Mouse (Mus musculus) embryonic facial prominence, embryonic 15.5 days (tissue): ENCODE measurements at regions not wholly inside any gene's neighbourhood (a gene's known extent, or its start where the extent isn't known, plus 50 kb on each side); places are given as distances from the start of the nearest gene placed in this dataset.

Experiments
- ATAC-seq: fragments of 200-750 bp; cut with Nextera tagmentation; 2 replicates; pipeline ENCODE4 v1.8.0; 2017; ENCODE audit warnings: low read depth, moderate TSS enrichment; ENCODE audit not compliant: insufficient number of reproducible peaks, low FRiP score, low TSS enrichment
- H3K27ac ChIP-seq: fragments of 300-500 bp; sonication (generic); replicated peaks from 2 replicates; pipeline ENCODE4 v1.5.1; 2015; ENCODE audit warnings: mild to moderate bottlenecking, inconsistent platforms
- H3K27me3 ChIP-seq: fragments of 300-500 bp; sonication (generic); 2 replicates; pipeline ENCODE4 v1.6.1; 2015; ENCODE audit warnings: inconsistent platforms
- H3K36me3 ChIP-seq: fragments of 300-500 bp; sonication (generic); 2 replicates; pipeline ENCODE4 v1.6.1; 2015; ENCODE audit warnings: mild to moderate bottlenecking, inconsistent platforms
- H3K4me1 ChIP-seq: fragments of 300-500 bp; sonication (generic); 2 replicates; pipeline ENCODE4 v1.6.1; 2015; ENCODE audit warnings: inconsistent platforms
- H3K4me2 ChIP-seq: fragments of 300-500 bp; sonication (generic); replicated peaks from 2 replicates; pipeline ENCODE4 v1.6.1; 2015; ENCODE audit warnings: mild to moderate bottlenecking, inconsistent platforms
- H3K4me3 ChIP-seq: fragments of 300-500 bp; sonication (generic); replicated peaks from 2 replicates; pipeline ENCODE4 v1.5.1; 2015; ENCODE audit warnings: mild to moderate bottlenecking, inconsistent platforms
- H3K9ac ChIP-seq: fragments of 300-500 bp; sonication (generic); 2 replicates; pipeline ENCODE4 v1.6.1; 2015; ENCODE audit warnings: inconsistent platforms
- H3K9me3 ChIP-seq: fragments of 300-500 bp; sonication (generic); replicated peaks from 2 replicates; pipeline ENCODE4 v1.6.1; 2016; ENCODE audit warnings: inconsistent platforms
- WGBS: fragments of 180-500 bp; shearing (Covaris S2); methylation state at CpG from one replicate; pipeline ENCODE4 v1.1.7; 2015; 5-methylcytosine and 5-hydroxymethylcytosine counted together

DNA sequence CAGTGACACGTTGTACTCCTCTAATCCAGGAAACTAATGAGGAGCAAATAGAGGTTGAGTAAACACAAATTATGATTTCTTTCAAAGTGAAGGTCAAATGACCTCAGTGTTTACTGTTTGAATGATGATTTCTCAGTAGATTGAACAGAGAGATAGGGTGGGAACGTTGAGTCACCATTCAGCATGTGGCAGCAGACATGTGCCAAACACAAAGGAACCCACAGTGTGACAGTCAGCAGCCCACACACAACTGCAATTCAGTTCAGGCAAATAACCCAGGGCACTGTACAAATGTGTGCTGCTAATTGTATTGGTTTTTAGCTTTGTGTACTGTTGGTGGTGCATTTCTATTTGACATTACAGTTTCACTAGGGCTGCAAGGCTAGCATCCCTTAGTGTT is 254.1 kb upstream of the Kirrel3 start:
- H3K4me1 ChIP-seq = no peaks in the 10 kb centered on the region
- no peak for ATAC-seq
- 34% methylated on average over 2 of the region's 2 CpGs for WGBS

DNA sequence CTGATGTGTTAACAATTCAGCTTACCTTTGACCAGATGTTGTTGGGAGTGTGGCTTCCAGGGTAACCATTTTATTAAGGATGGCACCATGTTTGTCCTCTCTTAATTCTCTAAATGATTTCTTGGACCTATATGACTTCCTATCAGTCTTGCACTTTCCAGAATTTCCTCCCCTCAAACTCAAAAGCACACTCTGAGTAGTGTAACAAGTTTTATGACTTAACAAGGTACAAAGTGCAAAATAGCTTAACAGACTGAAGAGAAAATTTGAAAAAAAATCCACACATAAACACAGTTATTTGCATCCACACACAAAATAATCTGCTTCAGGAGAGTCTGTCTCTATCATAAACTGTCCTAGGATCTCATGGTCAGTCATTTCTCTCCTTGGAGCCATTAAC is 251.0 kb upstream of the Kirrel3 start:
- Histone ChIP-seq H3K4me1 (no peaks in the 10 kb centered on the region), H3K4me2 (no peak overlapping the region), H3K9me3 (no peaks in the 10 kb centered on the region), H3K27me3 (no peaks in the 10 kb centered on the region), H3K9ac (no peak overlapping the region), H3K4me3 (no peak overlapping the region), H3K27ac (no peak overlapping the region), H3K36me3 (no peaks in the 10 kb centered on the region)
- ATAC-seq = no peak

More for the DNA sequence above, 254.1 kb upstream of the Kirrel3 start:
- Histone ChIP-seq H3K36me3 (no peaks in the 10 kb centered on the region), H3K9ac (no peak overlapping the region), H3K4me2 (no peak overlapping the region), H3K9me3 (no peaks in the 10 kb centered on the region), H3K27me3 (no peaks in the 10 kb centered on the region), H3K4me3 (no peak overlapping the region), H3K27ac (no peak overlapping the region)

DNA sequence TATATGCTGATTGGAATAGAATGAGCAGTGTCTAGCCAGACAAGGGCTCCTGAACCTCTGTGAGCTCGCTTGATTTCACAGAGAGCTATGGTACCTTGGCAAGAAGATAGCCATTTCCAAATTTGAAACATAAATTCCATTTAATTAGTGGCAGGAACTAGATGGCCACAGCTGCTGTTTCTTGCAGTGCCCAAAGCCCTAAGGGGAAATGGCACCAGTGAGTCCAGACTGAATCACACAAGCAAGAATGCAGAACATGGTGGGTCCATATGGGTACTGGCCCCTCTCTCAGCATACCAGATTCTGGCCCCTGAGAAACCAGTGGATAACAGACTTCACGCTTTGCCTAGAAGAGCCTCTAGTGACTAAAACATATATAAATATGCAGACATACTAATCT is 246.2 kb upstream of the Kirrel3 start:
- H3K9ac ChIP-seq = no peak overlapping the region
- H3K4me1 ChIP-seq = no peaks in the 10 kb centered on the region
- H3K4me3 ChIP-seq = no peak overlapping the region
- no peaks in the 10 kb centered on the region for H3K27me3 ChIP-seq
- H3K9me3 ChIP-seq = no peaks in the 10 kb centered on the region
- WGBS = 74% methylated on average over 2 of the region's 2 CpGs
- H3K27ac ChIP-seq = no peak overlapping the region
- H3K4me2 ChIP-seq = no peak overlapping the region
- no peak for ATAC-seq
- H3K36me3 ChIP-seq = no peaks in the 10 kb centered on the region

DNA sequence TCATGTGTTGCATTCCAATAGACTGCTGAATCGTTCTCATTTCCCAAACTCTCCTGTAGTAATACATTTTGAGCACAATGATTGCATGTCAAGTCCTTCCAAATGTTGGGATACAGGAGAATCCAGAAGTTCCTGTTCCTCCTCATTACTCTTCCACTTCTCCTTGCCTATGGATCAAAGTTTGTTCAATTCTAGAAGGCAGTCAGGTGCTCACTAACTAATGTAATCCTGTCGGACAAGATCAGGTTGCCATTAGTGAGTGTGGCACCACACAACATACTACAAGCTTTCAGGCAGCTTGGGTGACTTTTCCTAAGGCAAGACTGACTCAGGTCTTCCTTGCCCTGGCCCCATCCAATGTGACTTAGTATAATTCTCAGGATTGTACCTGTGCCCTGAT is 242.0 kb upstream of the Kirrel3 start:
- no peak overlapping the region for H3K4me3 ChIP-seq
- H3K9ac ChIP-seq = no peak overlapping the region
- WGBS = 79% methylated on average over 2 of the region's 2 CpGs
- H3K27ac ChIP-seq = no peak overlapping the region
- H3K4me1 ChIP-seq = no peaks in the 10 kb centered on the region
- H3K4me2 ChIP-seq = no peak overlapping the region
- H3K9me3 ChIP-seq = no peaks in the 10 kb centered on the region
- no peak for ATAC-seq
- H3K36me3 ChIP-seq = no peaks in the 10 kb centered on the region
- H3K27me3 ChIP-seq = no peaks in the 10 kb centered on the region

- no peak overlapping the region for H3K27ac ChIP-seq
- WGBS = 88% methylated on average over 5 of the region's 5 CpGs
- H3K4me3 ChIP-seq = no peak overlapping the region
- no peak overlapping the region for H3K9ac ChIP-seq
- no peaks in the 10 kb centered on the region for H3K27me3 ChIP-seq
- ATAC-seq = no peak
- no peaks in the 10 kb centered on the region for H3K9me3 ChIP-seq
- no peaks in the 10 kb centered on the region for H3K4me1 ChIP-seq
- H3K4me2 ChIP-seq = no peak overlapping the region
- H3K36me3 ChIP-seq = no peaks in the 10 kb centered on the region
Observed at GRCm38 (mm10) chr9:34244576-34244975, 241.1 kb upstream of the Kirrel3 start.

GRCm38 (mm10) chr9:34252796-34253195 is 232.9 kb upstream of the Kirrel3 start:
- no peaks in the 10 kb centered on the region for H3K9me3 ChIP-seq
- H3K4me2 ChIP-seq = no peak overlapping the region
- 51% methylated on average over 2 of the region's 2 CpGs for WGBS
- no peak for ATAC-seq
- H3K27me3 ChIP-seq = no peaks in the 10 kb centered on the region
- no peaks in the 10 kb centered on the region for H3K36me3 ChIP-seq
- H3K4me3 ChIP-seq = no peak overlapping the region
- H3K27ac ChIP-seq = no peak overlapping the region
- no peak overlapping the region for H3K9ac ChIP-seq
- H3K4me1 ChIP-seq = no peaks in the 10 kb centered on the region

DNA sequence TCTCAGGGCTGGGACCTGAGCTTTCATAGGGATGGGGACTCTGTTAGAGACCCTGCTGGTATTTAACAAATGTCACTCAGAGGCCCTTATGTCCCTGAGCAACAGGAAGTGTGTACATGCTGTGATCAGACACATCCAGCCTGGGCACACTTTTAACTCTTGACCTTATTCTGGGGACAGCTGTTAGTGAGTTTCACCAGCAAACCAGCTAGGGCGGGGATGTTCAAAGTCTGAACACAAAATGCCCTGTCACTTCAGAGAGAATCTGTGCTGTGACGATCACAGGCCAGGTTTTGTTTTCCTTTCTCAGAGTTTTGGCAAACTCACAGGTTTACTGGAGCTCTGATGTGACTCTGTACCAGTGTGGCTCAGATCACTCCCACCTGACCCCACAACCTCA is 227.2 kb upstream of the Kirrel3 start:
- no peaks in the 10 kb centered on the region for H3K27me3 ChIP-seq
- H3K9me3 ChIP-seq = no peaks in the 10 kb centered on the region
- ATAC-seq = no peak
- H3K36me3 ChIP-seq = no peaks in the 10 kb centered on the region
- WGBS = 43% methylated on average over 2 of the region's 2 CpGs
- H3K27ac ChIP-seq = no peak overlapping the region
- H3K4me2 ChIP-seq = no peak overlapping the region
- H3K4me1 ChIP-seq = no peaks in the 10 kb centered on the region
- H3K4me3 ChIP-seq = no peak overlapping the region
- no peak overlapping the region for H3K9ac ChIP-seq

GRCm38 (mm10) chr9:34278068-34278467 is 207.6 kb upstream of the Kirrel3 start:
- Histone ChIP-seq H3K27me3 (no peaks in the 10 kb centered on the region), H3K36me3 (no peaks in the 10 kb centered on the region), H3K4me1 (no peaks in the 10 kb centered on the region), H3K27ac (no peak overlapping the region), H3K4me2 (no peak overlapping the region), H3K9ac (no peak overlapping the region), H3K9me3 (no peaks in the 10 kb centered on the region), H3K4me3 (no peak overlapping the region)
- WGBS = 91% methylated on average over 5 of the region's 5 CpGs
- no peak for ATAC-seq

GRCm38 (mm10) chr9:34279386-34279785 is 206.3 kb upstream of the Kirrel3 start:
- H3K36me3 ChIP-seq = no peaks in the 10 kb centered on the region
- no peak overlapping the region for H3K4me3 ChIP-seq
- no peak overlapping the region for H3K9ac ChIP-seq
- H3K4me1 ChIP-seq = no peaks in the 10 kb centered on the region
- no peak for ATAC-seq
- H3K27me3 ChIP-seq = no peaks in the 10 kb centered on the region
- no peaks in the 10 kb centered on the region for H3K9me3 ChIP-seq
- no peak overlapping the region for H3K4me2 ChIP-seq
- WGBS = 70% methylated on average over 2 of the region's 2 CpGs
- no peak overlapping the region for H3K27ac ChIP-seq

GRCm38 (mm10) chr9:34279906-34280305 is 205.8 kb upstream of the Kirrel3 start:
- Histone ChIP-seq H3K4me1 (no peaks in the 10 kb centered on the region), H3K9ac (no peak overlapping the region), H3K9me3 (no peaks in the 10 kb centered on the region), H3K4me3 (no peak overlapping the region), H3K36me3 (no peaks in the 10 kb centered on the region), H3K27me3 (no peaks in the 10 kb centered on the region), H3K27ac (no peak overlapping the region), H3K4me2 (no peak overlapping the region)
- no peak for ATAC-seq
- 35% methylated on average over 2 of the region's 2 CpGs for WGBS

- no peak for ATAC-seq
- Histone ChIP-seq H3K4me1 (no peaks in the 10 kb centered on the region), H3K4me2 (no peak overlapping the region), H3K27ac (no peak overlapping the region), H3K27me3 (no peaks in the 10 kb centered on the region), H3K9ac (no peak overlapping the region), H3K9me3 (no peaks in the 10 kb centered on the region), H3K36me3 (no peaks in the 10 kb centered on the region), H3K4me3 (no peak overlapping the region)
- WGBS = 79% methylated on average over 11 of the region's 11 CpGs
Observed at GRCm38 (mm10) chr9:34280311-34281208, 205.1 kb upstream of the Kirrel3 start.

DNA sequence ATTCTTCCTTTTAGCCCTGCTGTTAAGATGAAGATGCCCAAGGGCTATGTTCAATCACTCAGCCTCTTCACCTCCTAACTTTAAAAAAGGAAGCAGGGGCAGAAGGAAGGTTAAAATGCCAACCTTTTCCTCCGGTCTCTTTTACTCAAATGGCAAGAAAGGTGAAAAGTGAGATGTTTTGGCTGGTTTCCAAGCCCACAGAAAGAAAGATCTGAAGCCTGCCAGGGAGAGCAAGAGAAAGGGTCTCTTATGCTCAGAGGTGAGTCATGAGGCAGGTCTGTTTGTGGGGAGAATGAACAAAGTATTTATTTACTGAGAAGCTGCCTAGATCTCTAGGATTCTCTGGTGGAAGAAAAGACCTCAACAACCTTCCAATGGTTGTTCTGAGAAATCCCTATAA is 162.1 kb upstream of the Kirrel3 start:
- WGBS = 13% methylated on average over 1 of the region's 1 CpGs
- H3K9ac ChIP-seq = no peak overlapping the region

More for the DNA sequence above, 162.1 kb upstream of the Kirrel3 start:
- H3K4me1 ChIP-seq = no peaks in the 10 kb centered on the region
- ATAC-seq = no peak
- H3K4me3 ChIP-seq = no peak overlapping the region
- no peak overlapping the region for H3K27ac ChIP-seq
- no peak overlapping the region for H3K4me2 ChIP-seq
- no peaks in the 10 kb centered on the region for H3K36me3 ChIP-seq
- H3K27me3 ChIP-seq = no peaks in the 10 kb centered on the region
- no peaks in the 10 kb centered on the region for H3K9me3 ChIP-seq
